Mouse (Mus musculus) thymus, postnatal 10 days (tissue): Measurements from ENCODE around the gene Pcnx.

ENCODE experiments used
- DNase-seq, 2 experiments: peaks; one replicate each; pipeline ENCODE4 v3.0.0; 2021; ENCODE audit warnings: low spot score in 2 of 2

The Pcnx gene

DNA sequence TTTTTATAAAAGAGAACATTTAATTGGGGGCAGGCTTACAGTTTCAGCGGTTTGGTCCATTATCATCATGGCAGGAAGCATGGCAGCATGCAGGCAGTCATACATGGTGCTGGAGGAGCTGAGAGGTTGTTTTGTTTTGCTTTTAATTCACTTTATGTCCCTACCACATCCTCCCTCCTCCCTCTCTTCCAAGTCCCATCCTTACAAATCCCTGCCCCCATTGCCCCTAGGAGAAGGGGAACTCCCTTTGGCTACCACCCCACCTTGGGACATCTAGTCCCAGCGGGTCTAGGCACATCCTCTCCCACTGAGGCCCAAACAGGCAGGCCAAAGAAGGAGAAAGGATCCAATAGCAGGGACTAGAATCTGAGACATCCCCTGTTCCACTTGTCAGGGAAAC, 44.6 kb downstream of the Pcnx start:
- no peak for DNase-seq

DNA sequence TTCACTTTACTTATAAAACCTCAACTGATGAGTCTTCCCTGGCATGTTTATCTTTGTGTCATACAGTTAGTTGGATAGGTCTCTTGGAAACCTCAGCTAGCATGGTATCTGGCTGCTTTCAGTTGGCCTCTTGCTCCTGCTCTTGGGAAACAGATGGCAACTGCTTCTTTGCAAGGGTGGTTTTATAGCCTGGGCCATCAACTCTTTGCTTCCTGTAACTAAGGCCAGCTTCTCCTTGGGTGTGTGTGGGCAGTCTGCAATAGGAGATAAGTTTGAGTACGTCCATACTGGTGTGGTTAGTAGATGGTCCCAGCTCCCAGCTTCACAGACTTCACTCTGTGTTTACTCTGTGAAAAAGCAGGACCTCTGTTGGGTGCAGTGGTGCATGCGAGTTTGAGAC, 46.0 kb downstream of the Pcnx start:
- no peak for DNase-seq

DNA sequence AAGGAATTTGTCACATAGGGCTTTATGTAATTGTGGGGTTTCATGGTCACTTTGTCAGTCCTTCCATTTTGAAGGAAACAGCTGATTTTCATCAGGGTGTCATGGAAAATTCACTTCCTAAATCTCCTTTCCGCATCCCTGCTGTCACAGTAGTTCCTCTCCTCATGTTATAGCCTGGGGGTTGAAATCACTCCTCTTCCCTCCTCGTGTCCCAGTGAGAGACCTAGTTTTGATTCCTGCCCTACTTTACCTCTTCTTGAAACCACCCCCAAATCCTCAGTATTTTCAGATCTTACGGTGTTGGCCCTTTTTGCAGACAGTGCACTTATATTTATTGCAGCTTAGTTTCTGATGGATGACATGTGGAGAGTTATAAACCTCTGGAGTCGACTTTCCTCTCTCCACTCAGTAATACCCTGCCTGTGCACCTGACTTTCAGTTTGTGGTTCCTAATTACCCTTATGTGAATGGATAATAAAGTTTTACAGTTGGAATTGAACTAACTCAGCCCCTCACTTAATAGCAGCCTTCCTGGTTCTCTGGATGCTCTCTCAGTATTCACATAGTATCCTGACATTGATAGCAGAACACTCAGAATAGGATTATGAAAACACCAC, 48.0 kb downstream of the Pcnx start:
- DNase-seq = no peak

DNA sequence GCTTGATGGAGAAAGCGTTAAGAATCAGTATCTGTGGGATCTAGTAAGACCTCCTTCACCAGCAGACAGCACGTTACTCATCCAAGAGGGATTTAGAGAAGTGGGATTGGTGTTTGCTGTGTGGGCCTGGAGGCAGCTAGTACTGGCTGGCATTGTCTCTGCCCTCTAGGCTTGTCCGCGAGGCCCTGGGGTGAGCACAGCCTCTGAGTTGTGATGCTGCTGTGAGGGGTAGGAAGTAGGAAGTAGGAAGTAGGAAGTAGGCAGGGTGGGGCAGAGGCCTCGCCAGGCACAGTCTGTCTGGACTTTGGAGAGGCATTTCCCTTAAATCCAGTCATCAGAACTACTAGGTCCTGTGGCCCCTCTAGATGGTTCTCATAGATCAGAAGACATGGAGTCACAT, 50.6 kb downstream of the Pcnx start:
- DNase-seq = no peak

DNA sequence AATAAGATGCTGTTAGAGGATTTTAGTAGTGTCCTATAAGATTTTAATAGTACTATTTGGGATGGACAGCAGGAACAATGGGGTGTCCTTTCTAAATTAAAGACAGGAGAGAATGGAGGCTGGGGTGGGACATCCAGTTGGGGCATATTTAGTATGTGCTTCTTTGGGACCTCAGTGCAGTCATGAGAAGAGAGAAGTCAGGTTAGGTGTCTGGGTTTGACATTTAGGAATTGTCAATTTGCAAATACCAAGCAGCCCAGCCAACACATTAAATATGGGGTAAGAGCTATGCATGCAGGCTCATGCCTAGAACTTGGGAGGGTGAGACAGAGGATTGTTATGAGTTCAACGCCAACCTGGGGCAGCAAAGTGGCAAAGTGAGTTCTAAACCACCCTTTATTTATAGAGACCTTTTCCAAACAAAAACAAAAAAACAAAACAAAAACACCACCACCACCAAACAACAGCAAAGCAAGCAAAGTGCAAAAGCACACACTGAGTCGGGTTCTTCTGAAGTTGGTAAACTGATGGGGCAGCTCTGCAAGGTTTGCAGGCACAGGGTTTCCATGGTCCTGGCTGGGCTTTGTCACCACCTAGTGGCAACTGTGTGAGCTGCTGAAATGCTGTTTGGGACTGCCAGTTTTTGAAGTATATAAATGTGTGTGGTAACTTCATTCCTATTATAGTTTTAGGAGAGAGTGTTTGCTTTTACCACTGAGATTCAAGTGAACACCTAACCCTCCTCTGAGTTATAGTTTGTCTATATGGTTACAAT, 55.5 kb downstream of the Pcnx start:
- peak; percentile 55 to 77 for DNase-seq

DNA sequence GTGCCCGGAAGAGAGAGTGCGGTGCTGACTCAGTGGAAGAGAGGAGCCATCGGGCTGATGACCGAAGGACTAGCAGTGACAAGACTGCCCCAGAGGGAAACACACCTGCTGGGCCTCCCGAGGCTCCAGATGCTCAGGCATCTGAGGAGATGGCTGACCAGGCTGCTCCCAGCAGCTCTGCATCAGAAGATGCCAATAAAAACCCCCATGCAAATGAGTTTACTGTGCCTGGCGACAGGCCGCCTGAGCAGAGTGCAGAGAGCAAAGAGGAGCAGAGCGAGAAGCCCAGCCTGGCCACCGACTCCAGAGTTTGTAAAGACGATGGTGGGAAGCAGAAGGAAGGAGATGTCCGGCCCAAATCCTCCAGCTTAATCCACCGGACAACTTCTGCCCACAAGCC, 58.5 kb downstream of the Pcnx start:
- DNase-seq = no peak

DNA sequence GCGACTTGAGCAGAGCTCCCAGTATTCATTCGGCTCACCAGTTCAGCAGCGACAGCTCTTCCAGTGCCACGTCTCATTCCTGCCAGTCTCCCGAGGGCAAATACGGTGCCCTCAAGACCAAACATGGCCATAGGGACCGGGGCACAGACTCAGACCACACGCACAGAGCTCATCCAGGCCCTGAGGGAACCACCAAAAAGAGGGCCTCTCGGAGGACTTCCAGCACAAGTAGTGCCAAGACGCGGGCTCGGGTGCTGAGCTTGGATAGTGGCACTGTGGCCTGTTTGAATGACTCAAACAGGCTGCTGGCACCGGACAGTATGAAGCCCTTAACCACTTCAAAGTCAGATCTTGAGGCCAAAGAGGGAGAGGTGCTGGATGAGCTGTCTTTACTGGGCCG, 59.1 kb downstream of the Pcnx start:
- DNase-seq = no peak

DNA sequence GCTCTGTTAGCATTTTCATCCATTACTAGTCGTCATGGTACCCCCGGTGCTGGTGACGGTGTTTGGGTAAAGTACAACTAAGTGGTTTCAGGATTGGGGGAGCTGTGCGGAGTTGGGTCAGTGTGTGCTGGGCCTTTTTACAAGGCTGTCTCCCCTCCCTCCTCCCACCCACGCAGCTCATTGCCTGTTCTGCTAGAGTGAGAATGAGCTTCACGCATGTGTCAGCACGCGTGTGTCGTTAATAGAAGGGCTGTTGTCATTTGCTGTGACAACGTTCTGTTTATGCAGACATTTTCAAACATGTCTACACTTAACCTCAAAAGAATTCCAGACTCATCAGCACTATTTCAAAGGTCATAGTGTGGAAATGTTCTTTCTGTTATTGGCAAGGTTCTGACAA, 60.2 kb downstream of the Pcnx start:
- DNase-seq = no peak

DNA sequence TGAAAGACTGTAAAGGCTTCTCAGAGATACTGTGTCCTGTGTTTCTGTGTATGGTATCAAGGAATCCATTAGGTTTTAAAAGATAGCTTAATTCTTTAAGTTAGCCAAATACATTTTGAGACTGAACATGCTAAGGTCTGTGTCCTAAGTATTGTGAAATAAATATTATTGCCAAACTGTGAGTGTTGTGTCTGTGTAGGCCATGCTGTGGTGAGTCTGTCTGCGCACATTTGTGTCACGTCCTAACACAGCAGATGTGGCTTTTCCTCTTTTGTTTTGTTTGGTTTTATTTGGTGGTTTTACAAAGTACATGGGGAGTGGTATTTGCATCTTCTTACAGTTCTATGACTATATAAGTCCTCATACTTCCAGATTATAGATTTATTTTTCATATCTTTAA, 60.8 kb downstream of the Pcnx start:
- DNase-seq = no peak

DNA sequence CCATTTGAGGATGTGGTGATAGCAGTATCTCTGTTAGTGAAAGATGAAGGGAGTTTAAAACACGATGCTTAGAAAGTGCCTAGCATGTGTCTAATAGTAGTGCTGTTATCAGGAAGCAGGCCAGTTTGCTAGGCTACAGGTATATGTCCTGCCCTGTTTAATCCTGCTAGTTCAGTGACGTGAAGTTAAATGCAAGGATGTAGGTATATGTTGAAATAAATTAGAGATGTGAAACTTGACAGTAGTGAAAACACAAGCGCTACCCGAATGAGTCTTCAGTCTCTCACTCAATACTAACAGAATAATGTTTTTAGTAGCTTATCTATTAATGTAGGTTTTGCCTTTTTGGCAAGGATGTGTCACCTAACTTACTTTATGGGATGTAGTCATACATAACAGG, 62.0 kb downstream of the Pcnx start:
- no peak for DNase-seq

DNA sequence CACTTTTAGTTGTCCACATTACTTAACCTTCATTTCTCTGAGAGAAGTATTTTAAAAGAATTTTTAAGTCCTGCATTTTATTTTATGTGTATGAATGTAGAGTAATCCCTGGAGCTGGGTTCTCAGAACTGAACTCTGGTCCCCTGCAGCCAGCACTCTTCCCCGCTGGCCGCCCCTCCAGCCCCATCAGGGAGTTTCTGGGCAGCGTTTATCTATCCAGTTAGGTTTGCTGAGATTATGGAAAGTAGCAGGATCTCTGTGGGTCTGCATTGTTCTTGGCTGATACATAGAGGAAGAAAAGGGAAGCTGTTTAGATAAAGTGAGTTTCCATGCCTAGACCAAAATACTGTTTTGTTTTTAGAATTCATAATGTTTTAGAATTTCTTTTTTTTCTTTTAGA, 63.0 kb downstream of the Pcnx start:
- DNase-seq = no peak

DNA sequence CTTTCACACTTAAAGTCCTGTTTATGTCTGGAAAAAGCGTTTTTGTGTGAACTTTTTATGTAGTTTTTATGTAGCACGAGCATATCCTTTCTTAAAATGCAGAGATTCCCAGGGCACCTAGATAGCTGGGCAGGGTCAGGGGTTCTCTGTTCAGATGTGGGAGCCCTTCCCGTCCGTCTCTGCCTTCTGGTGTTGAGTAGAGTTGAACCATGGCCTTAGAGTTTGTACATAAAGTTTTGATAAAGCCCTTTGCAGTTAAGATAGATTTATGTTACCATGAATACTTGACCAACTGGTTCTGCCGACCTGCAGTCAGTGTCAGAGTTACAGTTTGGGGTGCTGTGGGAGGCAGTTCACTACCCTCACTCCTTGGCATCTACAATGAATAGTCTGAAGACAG, 67.3 kb downstream of the Pcnx start:
- DNase-seq = no peak

DNA sequence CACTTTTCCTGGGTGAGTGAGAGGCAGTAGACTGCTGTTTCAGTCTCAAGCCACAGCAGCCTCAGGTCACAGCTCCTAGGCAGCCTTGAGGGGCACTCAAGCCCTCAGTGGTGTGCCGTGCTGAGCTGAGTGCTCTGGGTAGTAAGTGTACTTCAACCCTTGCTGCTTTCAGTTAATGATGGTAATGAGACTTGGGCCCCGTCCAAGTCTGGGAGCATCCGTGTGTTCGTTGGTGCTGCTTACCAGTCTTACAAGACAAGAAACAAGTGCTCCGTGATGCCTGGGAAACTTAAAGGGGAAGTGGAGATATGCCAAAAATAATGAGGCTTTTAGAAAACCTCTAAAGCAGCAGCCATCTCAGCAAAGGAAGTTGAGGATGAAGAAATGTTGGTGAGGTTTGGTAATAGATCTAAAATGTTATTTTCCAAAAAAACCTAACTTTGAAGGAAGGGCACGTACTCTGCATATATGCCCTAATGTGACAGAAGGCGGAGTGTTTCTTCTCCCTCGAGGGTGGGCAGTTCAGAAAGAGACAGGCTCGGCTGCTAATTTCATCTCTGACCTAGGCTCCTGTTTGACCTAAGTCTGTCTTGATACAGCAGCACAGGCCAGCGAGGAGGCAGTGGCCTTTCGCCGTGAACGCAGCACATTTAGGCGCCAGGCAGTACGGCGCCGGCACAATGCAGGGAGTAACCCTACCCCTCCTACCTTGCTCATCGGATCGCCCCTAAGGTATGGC, 68.0 kb downstream of the Pcnx start:
- no peak for DNase-seq

DNA sequence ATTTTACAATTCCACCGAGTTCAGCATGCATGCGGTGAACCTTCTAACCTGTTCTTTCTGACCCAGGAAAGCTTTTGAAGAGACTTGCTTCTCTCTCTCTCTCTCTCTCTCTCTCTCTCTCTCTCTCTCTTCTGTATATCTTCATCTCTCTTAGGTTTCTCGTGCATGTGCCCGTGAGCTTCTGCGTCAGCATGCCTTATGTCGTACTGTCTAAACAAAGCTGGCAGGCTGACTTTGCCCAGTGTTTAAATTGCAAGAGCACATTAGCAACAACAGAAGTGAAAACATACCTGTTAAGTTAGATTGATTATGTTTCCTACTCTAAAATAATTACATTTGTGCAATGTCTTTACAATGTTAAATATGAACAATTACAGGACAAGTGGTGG, 68.6 kb downstream of the Pcnx start:
- DNase-seq = no peak

DNA sequence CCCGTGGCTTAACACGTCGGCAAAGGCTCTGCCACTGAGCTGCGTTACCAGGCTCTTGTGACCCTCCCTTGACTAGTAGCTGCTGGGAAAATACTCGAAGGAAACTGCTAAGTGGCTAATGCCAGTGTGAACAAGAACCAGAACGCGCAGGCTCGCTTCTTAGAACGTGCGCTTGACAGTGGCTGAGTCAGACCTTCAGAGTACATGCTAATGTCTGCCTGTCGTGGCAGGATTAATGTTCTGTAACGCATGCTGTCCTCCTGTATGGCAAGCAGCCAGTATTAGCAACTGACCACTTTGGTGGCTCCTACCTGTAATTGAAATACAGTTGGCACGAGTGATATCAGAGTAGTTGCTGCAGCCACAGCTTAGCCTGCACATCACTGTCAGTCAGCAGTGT, 72.2 kb downstream of the Pcnx start:
- DNase-seq = no peak

DNA sequence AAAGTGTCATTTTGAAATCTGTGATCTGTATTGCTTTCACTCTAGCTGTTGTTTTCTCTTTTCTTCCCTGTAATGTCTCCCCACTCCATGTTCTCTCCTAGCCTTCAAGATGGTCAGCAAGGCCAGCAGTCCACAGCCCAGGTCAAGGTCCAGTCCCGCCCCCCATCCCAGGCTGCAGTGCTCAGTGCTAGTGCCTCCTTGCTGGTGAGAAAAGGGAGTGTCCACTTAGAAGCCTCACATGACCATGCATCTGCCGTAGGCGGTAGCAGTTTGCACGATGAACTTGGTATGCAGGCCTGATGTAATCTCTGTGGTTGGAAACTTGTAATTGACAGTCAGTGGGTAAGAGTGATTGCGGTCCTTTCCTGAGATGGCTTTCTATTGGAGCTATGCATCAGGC, 73.6 kb downstream of the Pcnx start:
- no peak for DNase-seq

DNA sequence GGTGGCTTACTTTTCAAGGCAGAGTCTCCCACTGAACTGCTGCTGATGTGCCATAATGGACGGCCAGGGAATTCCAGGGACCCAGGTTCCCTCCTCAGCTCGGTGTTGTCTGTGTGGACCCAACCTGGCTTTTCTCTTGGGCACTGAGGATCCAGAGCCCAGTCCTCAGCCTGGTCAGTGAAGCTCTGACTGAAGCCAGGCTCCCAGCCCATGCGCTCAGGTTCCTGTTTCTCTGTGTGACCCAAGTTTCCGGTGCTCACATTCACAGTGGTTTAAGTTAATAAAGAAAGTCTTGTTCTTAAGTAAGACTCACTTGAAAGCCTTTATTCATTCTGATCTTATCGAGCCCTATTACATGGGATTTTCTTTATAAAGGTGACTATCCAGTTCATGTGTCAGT, 74.7 kb downstream of the Pcnx start:
- no peak for DNase-seq

DNA sequence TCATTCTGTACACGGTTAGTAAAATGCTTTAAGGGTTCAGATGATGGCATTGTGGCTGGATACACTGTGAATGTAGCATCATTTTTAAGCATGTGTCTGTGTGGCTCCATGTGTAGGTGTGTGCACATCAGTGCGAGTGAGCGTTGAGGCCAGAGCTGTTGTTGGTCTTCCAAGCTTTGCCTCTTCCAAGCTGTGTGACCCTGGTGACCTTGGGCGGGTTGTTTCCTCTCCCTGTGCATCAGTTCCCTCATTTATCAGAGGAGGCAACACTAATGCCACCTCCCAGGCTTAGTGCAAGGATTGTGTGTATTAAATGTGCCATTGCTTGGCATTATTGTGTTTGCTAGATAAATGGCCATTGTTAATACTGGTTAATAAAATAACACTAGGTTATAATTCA, 76.2 kb downstream of the Pcnx start:
- no peak for DNase-seq

DNA sequence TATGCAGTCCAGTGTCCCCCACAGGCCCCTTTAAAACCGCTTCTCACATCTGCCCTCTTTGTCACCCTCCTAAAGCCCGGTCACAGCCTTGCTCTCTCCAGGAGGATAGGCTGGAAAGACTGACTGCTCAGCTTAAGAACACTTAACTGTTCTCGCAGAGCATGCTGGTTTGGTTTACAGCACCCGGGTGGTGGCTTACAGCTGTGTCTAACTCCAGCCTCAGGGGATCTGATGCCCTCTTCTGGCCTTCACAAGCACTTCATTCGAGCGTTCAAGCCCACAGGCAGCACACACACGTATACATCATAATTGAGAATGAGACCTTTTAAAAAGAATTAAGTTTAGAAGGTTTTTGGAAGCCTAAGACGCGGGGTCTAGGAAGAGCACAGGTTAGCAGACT, 81.4 kb downstream of the Pcnx start:
- DNase-seq = no peak

DNA sequence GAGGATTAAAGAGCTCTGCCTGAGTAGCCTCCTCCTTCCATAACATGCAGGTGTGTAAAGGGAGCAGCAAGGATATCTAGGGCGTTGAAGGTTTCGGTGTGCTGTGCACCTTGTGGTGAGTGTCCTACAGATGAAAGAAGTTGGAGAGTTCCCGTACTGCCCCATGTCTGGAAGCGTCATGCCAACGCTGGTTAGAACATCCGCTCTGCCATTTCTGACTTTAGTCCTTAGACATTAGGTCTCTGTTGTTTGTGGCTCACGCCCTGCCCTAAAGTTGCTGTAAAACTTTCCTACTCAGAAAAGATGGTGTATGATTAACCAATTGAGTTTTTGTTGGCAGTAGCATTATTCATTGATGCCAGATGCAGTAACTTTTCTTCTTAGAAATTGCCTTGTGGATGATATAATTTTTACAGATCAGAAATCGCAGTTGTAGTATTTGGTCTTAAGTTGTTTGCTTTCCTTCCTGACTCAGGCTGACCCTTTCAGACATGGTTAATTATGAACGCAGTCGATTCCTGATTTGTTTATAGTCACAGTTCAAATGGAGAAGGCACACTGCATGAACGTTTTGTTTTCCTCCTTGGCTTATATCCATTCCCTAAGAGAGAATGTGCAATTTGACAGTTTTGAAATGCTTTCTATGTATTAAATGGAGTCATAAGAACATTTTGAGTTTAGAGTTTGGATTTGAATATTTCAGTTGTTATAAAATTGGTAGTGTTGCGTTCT, 83.7 kb downstream of the Pcnx start:
- no peak for DNase-seq

DNA sequence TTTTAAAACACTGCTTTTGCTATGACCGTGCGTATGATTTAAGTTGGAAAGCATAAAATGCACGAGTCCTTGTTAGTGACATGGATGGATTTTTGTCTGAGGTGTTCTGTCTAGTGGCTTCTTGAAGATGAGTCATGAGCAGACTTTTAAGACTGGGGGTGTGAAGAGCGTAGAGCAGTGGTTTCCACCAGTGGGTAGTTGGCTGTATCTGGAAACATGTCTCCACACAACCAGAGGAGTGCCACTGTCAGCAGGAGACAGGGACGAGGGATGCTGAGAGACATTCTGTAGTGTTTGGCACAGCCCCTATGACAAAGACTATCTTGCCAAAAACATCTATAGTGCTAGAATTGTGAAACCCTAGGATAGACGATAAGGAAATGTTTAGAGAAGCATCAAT, 89.2 kb downstream of the Pcnx start:
- no peak for DNase-seq

DNA sequence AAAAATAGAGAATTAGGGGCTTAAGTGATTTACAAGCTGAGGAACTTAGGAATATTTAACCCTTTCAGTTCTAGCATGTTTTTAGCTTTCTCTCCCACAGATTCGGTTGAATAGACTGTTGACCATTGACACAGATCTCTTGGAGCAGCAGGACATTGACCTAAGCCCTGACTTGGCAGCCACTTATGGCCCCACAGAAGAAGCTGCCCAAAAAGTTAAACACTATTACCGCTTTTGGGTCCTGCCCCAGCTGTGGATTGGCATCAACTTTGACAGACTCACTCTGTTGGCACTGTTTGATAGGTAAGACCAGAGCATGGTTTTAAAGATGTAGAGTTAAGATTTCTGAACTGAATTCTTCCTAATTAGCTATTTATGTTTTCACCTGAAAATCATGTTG, 90.2 kb downstream of the Pcnx start:
- DNase-seq = no peak

DNA sequence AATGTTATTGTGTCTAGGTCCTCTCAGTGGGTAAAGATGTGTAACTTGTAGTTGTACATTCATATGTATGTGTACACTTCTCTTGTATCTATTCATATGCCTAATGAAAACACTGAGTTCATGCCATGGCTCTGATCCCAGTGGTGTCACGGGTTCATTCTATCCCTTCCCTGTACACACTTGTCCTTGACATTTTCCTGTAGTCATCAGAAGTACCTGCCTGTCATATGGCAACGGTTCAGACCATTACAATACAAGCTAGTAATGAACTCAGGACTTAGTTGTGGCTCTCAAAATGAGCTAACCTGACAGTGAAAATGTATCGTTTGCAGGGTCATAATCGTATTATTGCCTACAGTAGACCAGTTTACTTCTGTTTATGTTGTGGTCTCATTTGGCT, 98.5 kb downstream of the Pcnx start:
- DNase-seq = no peak
